Mouse (Mus musculus) CH12.LX (cell line): ENCODE measurements around the gene Nelfb. TPM values are rescaled to one million over a fixed set of nuclear protein-coding genes. Genes with fewer than 3 reads are reported as not detected.

Experiments used
- DNase-seq: peaks from one replicate; pipeline ENCODE4 v3.0.0-alpha.2; 2013; ENCODE audit errors: extremely low read depth
- H3K27ac ChIP-seq: 2 replicates; pipeline ENCODE4 v1.5.1; 2012; ENCODE audit warnings: low read depth, mild to moderate bottlenecking, control low read depth, moderate library complexity; ENCODE audit not compliant: insufficient read depth
- H3K27me3 ChIP-seq: replicated peaks from 2 replicates; pipeline ENCODE3; 2012; ENCODE audit warnings: inconsistent platforms
- H3K36me3 ChIP-seq, 2 experiments: replicated peaks in 1 of 2; 2 replicates each; pipeline versions ENCODE3 to v1.6.1; 2012; ENCODE audit warnings: inconsistent platforms in 1 of 2, low read length in 1 of 2, mild to moderate bottlenecking in 1 of 2, mixed read lengths in 1 of 2, moderate library complexity in 1 of 2; ENCODE audit not compliant: control insufficient read depth in 1 of 2, insufficient read depth in 1 of 2
- H3K4me1 ChIP-seq, 2 experiments: 2 replicates each; pipeline ENCODE4 v1.6.1; 2012; ENCODE audit warnings: inconsistent platforms in 1 of 2, moderate library complexity in 1 of 2; ENCODE audit not compliant: insufficient read depth in 2 of 2, control insufficient read depth in 1 of 2
- H3K4me2 ChIP-seq: 2 replicates; pipeline ENCODE4 v1.6.1; 2012; ENCODE audit warnings: low read depth, mild to moderate bottlenecking, control low read depth; ENCODE audit not compliant: poor library complexity, insufficient read depth, severe bottlenecking
- H3K4me3 ChIP-seq, 3 experiments: fragments of 150-350 bp in 1 of 3; sonication (generic) in 1 of 3; replicated peaks in 1 of 3; 2 replicates each; pipeline versions ENCODE3 to v1.5.1; 2011 to 2012; ENCODE audit warnings: low read depth in 2 of 3, low read length in 2 of 3, mild to moderate bottlenecking in 2 of 3, moderate library complexity in 2 of 3, control low read depth in 1 of 3, improper control_type of control experiment in 1 of 3, inconsistent platforms in 1 of 3, mixed read lengths in 1 of 3; ENCODE audit not compliant: poor library complexity in 1 of 3
- H3K79me2 ChIP-seq: replicated peaks from 2 replicates; pipeline ENCODE4 v1.6.1; 2012; ENCODE audit warnings: mild to moderate bottlenecking, moderate library complexity; ENCODE audit not compliant: control insufficient read depth, poor library complexity, insufficient read depth, severe bottlenecking; ENCODE audit errors: extremely low read depth
- H3K9ac ChIP-seq: 2 replicates; pipeline ENCODE4 v1.6.1; 2012; ENCODE audit warnings: low read depth, mild to moderate bottlenecking, control low read depth, moderate library complexity; ENCODE audit not compliant: insufficient read depth
- H3K9me3 ChIP-seq: replicated peaks from 2 replicates; pipeline ENCODE3; 2012; ENCODE audit warnings: low read length, inconsistent platforms, mixed read lengths
- CHD1 ChIP-seq: IDR thresholded peaks from 2 replicates; pipeline ENCODE4 v1.6.1; 2012; ENCODE audit warnings: low read depth, low read length, improper control_type of control experiment, inconsistent platforms
- CTCF ChIP-seq, 2 experiments: IDR thresholded peaks in 1 of 2; conservative IDR thresholded peaks in 1 of 2; 2 replicates each; pipeline ENCODE4 v1.5.1; 2011 to 2012; ENCODE audit warnings: low read depth in 2 of 2, low read length in 2 of 2, improper control_type of control experiment in 1 of 2, inconsistent platforms in 1 of 2, mild to moderate bottlenecking in 1 of 2, moderate library complexity in 1 of 2
- E2F4 ChIP-seq: IDR thresholded peaks from 2 replicates; pipeline ENCODE4 v1.6.1; 2011; ENCODE audit warnings: low read depth, low read length, improper control_type of control experiment; ENCODE audit not compliant: insufficient replicate concordance
- ELF1 ChIP-seq: IDR thresholded peaks from 2 replicates; pipeline ENCODE4 v1.6.1; 2014; ENCODE audit warnings: low read depth, mild to moderate bottlenecking, inconsistent platforms, low read length, improper control_type of control experiment
- EP300 ChIP-seq: IDR thresholded peaks from 2 replicates; pipeline ENCODE4 v1.6.1; 2011; ENCODE audit warnings: low read length, improper control_type of control experiment
- ETS1 ChIP-seq: conservative IDR thresholded peaks from 2 replicates; pipeline ENCODE4 v1.6.1; 2012; ENCODE audit warnings: low read depth, mild to moderate bottlenecking, inconsistent platforms, low read length, improper control_type of control experiment, moderate library complexity
- GABPA ChIP-seq: IDR thresholded peaks from 2 replicates; pipeline ENCODE4 v1.6.1; 2012; ENCODE audit warnings: low read depth, low read length, improper control_type of control experiment, inconsistent platforms; ENCODE audit not compliant: insufficient replicate concordance
- JUND ChIP-seq: conservative IDR thresholded peaks from 2 replicates; pipeline ENCODE4 v1.6.1; 2011; ENCODE audit warnings: low read depth, low read length, improper control_type of control experiment
- MAFK ChIP-seq: IDR thresholded peaks from 2 replicates; pipeline ENCODE4 v1.6.1; 2011; ENCODE audit warnings: low read length, improper control_type of control experiment; ENCODE audit not compliant: insufficient replicate concordance
- MYC ChIP-seq: IDR thresholded peaks from 2 replicates; pipeline ENCODE4 v1.6.1; 2011; ENCODE audit warnings: low read depth, mild to moderate bottlenecking, improper control_type of control experiment, low read length
- NELFE ChIP-seq: IDR thresholded peaks from 2 replicates; pipeline ENCODE4 v1.6.1; 2011; ENCODE audit warnings: low read depth, low read length, improper control_type of control experiment
- NRF1 ChIP-seq: IDR thresholded peaks from 2 replicates; pipeline ENCODE4 v1.6.1; 2014; ENCODE audit warnings: low read depth, mild to moderate bottlenecking, inconsistent platforms, low read length, improper control_type of control experiment, moderate library complexity
- POLR2A ChIP-seq: IDR thresholded peaks from 2 replicates; pipeline ENCODE4 v1.6.1; 2011; ENCODE audit warnings: low read depth, mild to moderate bottlenecking, improper control_type of control experiment, low read length
- RAD21 ChIP-seq: IDR thresholded peaks from 2 replicates; pipeline ENCODE4 v1.6.1; 2011; ENCODE audit warnings: low read depth, mild to moderate bottlenecking, low read length, improper control_type of control experiment, moderate library complexity
- RCOR1 ChIP-seq: conservative IDR thresholded peaks from 2 replicates; pipeline ENCODE4 v1.6.1; 2012; ENCODE audit warnings: low read depth, mild to moderate bottlenecking, inconsistent platforms, low read length, improper control_type of control experiment
- SMC3 ChIP-seq: IDR thresholded peaks from 2 replicates; pipeline ENCODE4 v1.6.1; 2011; ENCODE audit warnings: low read depth, low read length, improper control_type of control experiment
- TCF12 ChIP-seq: IDR thresholded peaks from 2 replicates; pipeline ENCODE4 v1.6.1; 2014; ENCODE audit warnings: low read depth, mild to moderate bottlenecking, inconsistent platforms, low read length, improper control_type of control experiment
- USF1 ChIP-seq: IDR thresholded peaks from 2 replicates; pipeline ENCODE4 v1.6.1; 2014; ENCODE audit warnings: low read depth, mild to moderate bottlenecking, inconsistent platforms, low read length, improper control_type of control experiment
- USF2 ChIP-seq: conservative IDR thresholded peaks from 2 replicates; pipeline ENCODE4 v1.6.1; 2011; ENCODE audit warnings: low read depth, low read length, improper control_type of control experiment
- ZC3H11A ChIP-seq: IDR thresholded peaks from 2 replicates; pipeline ENCODE4 v1.6.1; 2012; ENCODE audit warnings: low read depth, mild to moderate bottlenecking, inconsistent platforms, low read length, improper control_type of control experiment
- ZMIZ1 ChIP-seq: IDR thresholded peaks from 2 replicates; pipeline ENCODE4 v1.6.1; 2012; ENCODE audit warnings: low read depth, mild to moderate bottlenecking, inconsistent platforms, low read length, improper control_type of control experiment
- ZNF384 ChIP-seq: IDR thresholded peaks from 2 replicates; pipeline ENCODE4 v1.6.1; 2012; ENCODE audit warnings: low read depth, low read length, improper control_type of control experiment, inconsistent platforms
- dilution Hi-C: fragments of 300-500 bp; cut with MboI; formaldehyde crosslinking; loops from 2 replicates; pipeline ENCODE4 v1.14.3; 2020; ENCODE audit warnings: low sequenced_read_pairs; ENCODE audit not compliant: extremely low pct_unique_long_range_greater_than_20kb, extremely low pct_ligation_motif_present
- in situ Hi-C: fragments of 300-500 bp; cut with MboI; formaldehyde crosslinking; loops from 3 replicates; pipeline ENCODE4 v1.14.3; 2019; ENCODE audit warnings: low sequenced_read_pairs, low pct_ligation_motif_present, low pct_unique_long_range_greater_than_20kb, mixed read lengths
- polyA plus RNA-seq: library from polyadenylated mRNA; unstranded; fragments of >175 nt; gene quantifications from 2 replicates; pipeline ENCODE4 v1.2.1, GENCODE M21; 2012; ENCODE audit warnings: low read depth; ENCODE audit not compliant: insufficient read length
- total RNA-seq, 2 experiments: library from RNA; depleted of rRNA; stranded (reverse); fragments of 300-350 nt in 1 of 2; fragments of >200 nt in 1 of 2; gene quantifications; 2 replicates each; pipeline ENCODE4 v1.2.3; 2012 to 2014

Nelfb gene
- total and polyA plus RNA-seq, 3 experiments, result 53.6 to 58.0 (median 57.0) TPM

- TF ChIP-seq POLR2A, result no peak
- TF ChIP-seq ZMIZ1, result no peak
- dilution Hi-C loops, result no loop called here
- H3K4me2 ChIP-seq, result peak within 1 kb of the TSS; percentile 89
- no peak for DNase-seq
- H3K9ac ChIP-seq, result peak within 1 kb of the TSS; percentile 16; the same call in 1 of the 2 replicates
- H3K4me3 ChIP-seq, result peak within 1 kb of the TSS; percentile 29 to 62 (median 49)
- in situ Hi-C loops, result no loop called here
- peaks cover 8 to 16% of the 10 kb centered on the region in 2 experiments for H3K4me1 ChIP-seq
- H3K79me2 ChIP-seq, result no peaks in the 10 kb centered on the region
- no peak within 1 kb of the TSS for H3K27ac ChIP-seq
- peaks cover 22 to 37% of the 10 kb centered on the region in 2 experiments for H3K36me3 ChIP-seq
- H3K9me3 ChIP-seq, result no peaks in the 10 kb centered on the region
- peaks cover 39% of the 10 kb centered on the region for H3K27me3 ChIP-seq
These were observed 30.8 kb upstream of the Nelfb start, which contains the start of the genes Rnf208 and Cysrt1 for GRCm38 (mm10) chr2:25242101-25242506. Rnf208 (plus strand) TSS chr2:25242255. Cysrt1 (minus strand) TSS chr2:25242452.

GRCm38 (mm10) chr2:25241438-25241775, 30.1 kb upstream of the Nelfb start:
- peaks cover 45% of the 10 kb centered on the region for H3K27me3 ChIP-seq
- in situ Hi-C loops, result no loop called here
- H3K36me3 ChIP-seq, result peaks cover 16 to 30% of the 10 kb centered on the region in 2 experiments
- TF ChIP-seq USF2 (no peak), JUND (no peak), CTCF (conservative IDR thresholded peaks at IDR 0.05 in 1 of 2, IDR thresholded peaks at IDR 0.05 in 1 of 2; ENCODE audit: low read depth in 2 of 2, low read length in 2 of 2) (no peak), SMC3 (no peak), CHD1 (no peak), EP300 (no peak)
- no peak for DNase-seq
- dilution Hi-C loops, result no loop called here
- no peaks in the 10 kb centered on the region for H3K79me2 ChIP-seq
- H3K9ac ChIP-seq, result no peak overlapping the region
- H3K9me3 ChIP-seq, result no peaks in the 10 kb centered on the region
- H3K27ac ChIP-seq, result no peak overlapping the region
- H3K4me3 ChIP-seq, result peak overlapping the region in 2 of 3 experiments; percentile 44 to 49
- H3K4me1 ChIP-seq, result peaks cover 8 to 16% of the 10 kb centered on the region in 2 experiments
- H3K4me2 ChIP-seq, result peak overlapping the region; percentile 89

GRCm38 (mm10) chr2:25240723-25241437, 29.6 kb upstream of the Nelfb start:
- dilution Hi-C loops (no loop called here), in situ Hi-C loops (no loop called here)
- Histone ChIP-seq H3K27ac (no peak overlapping the region), H3K79me2 (no peaks in the 10 kb centered on the region), H3K4me2 (peak overlapping the region; percentile 89), H3K27me3 (peaks cover 50% of the 10 kb centered on the region), H3K4me3 (peak overlapping the region; percentile 29 to 49 (median 44)), H3K9ac (peak overlapping the region; percentile 3; the same call in 1 of the 2 replicates), H3K4me1 (peaks cover 12 to 16% of the 10 kb centered on the region in 2 experiments), H3K36me3 (peaks cover 11 to 25% of the 10 kb centered on the region in 2 experiments), H3K9me3 (no peaks in the 10 kb centered on the region)
- TF ChIP-seq RAD21, result no peak
- TF ChIP-seq ELF1, result no peak
- TF ChIP-seq NELFE, result 0 out of 2 replicates have a peak, but pooled peaks have one; percentile 48
- TF ChIP-seq POLR2A, result peak; percentile 73
- no peak for TF ChIP-seq MAFK
- peak; percentile 84 for TF ChIP-seq NRF1
- no peak for TF ChIP-seq ETS1
- no peak for TF ChIP-seq MYC
- no peak for TF ChIP-seq GABPA
- TF ChIP-seq EP300, result no peak
- 0 out of 2 replicates have a peak, but pooled peaks have one; percentile 41 for TF ChIP-seq TCF12
- TF ChIP-seq ZMIZ1, result no peak
- TF ChIP-seq ZNF384, result no peak
- no peak for TF ChIP-seq ZC3H11A
- TF ChIP-seq USF1, result no peak
- TF ChIP-seq USF2, result no peak
- TF ChIP-seq RCOR1, result no peak
- no peak for TF ChIP-seq E2F4
- TF ChIP-seq CTCF (conservative IDR thresholded peaks at IDR 0.05 in 1 of 2, IDR thresholded peaks at IDR 0.05 in 1 of 2; ENCODE audit: low read depth in 2 of 2, low read length in 2 of 2), result no peak
- DNase-seq, result peak; percentile 74
